Mouse (Mus musculus): ENCODE data around the gene Atp2c2.

Gene Atp2c2

GRCm38 (mm10) chr8:119699549-119700134, at the start of gene Atp2c2:
Gene Atp2c2, plus strand, starts transcription at chr8:119700009.
- in situ Hi-C loops (cut with MseI, MboI), result no loop called here

GRCm38 (mm10) chr8:119651324-119651723, 48.5 kb upstream of the Atp2c2 start:
- in situ Hi-C loops (cut with MseI, MboI), result no loop called here

DNA sequence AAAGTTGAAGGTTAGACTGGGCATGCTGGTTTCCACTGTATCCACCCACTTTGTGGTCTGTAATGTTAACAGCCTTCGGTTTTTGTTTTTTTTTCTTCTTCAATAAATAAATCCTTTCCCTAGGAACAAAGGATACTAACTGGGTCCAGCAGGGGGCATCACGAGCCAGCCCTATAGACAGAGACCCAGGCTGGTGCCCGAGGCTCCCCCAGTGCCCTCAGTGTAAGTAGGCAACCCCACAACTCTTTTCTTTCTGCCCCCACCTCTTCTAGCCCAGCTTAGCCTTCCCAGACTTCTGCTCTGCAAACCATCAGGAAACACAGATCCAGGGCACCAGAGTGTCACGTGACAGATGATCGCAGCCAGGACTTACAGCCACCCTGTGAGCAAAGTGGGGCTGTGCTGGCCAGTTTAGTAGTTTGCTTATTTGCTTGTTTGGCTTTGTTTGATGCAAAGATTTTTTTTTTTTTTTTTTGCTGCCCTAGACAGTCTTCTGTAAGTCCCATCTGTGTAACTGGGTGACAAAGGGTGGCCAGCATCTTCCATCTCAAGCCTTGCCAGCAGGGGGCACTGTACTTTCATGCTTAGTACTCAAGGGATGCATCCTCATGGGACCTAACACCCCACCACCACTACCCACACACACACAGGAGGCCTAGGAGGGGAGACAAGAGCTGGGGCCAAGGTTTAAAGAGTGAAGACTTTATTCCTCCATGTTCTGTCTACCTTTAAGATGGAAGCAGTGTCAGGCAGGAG, 42.9 kb upstream of the Atp2c2 start:
- in situ Hi-C loops (cut with MseI, MboI), result no loop called here

DNA sequence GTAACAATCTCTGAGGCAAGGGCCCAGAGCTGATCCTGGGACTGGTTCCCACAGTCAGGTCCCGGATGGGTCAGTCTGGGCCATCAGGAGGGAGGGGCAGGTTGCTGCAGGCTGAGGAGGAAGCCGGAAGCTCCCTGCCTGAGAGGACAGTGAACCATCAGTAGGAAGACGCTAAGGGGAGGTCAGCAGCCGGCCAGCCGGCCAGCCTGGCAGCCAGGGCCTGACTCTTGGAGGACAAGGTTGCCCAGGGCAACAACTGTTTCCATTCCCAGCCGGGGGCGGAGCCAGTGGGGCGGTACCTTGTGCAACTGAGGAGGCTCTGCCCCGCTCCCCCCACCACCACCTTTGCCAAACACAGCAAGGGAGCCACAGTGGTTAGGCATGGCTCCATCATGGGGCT, 38.7 kb upstream of the Atp2c2 start:
- in situ Hi-C loops (cut with MseI, MboI), result no loop called here

DNA sequence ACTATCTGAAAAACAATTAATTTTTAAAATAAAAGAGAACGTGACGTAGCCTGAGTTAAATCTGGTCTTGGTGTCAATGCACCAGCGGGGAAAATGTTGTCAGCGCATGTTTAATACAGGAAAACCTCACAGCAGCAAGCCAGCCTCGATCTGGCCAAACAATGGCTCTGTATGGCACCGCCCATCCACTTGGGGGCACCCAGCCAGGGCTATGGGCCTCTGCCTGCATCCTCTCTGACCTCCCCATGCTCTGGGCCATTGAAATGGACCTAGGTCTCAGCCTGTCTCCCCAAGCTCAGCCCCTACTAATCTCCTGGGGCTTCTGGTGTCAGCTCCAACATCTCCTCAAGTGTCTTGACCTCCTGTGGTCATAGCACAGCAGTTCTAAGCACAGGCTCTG, 37.9 kb upstream of the Atp2c2 start:
- in situ Hi-C loops (cut with MseI, MboI), result no loop called here

- in situ Hi-C loops (cut with MseI, MboI), result no loop called here
These were observed 36.4 kb upstream of the Atp2c2 start for GRCm38 (mm10) chr8:119663440-119663839.

DNA sequence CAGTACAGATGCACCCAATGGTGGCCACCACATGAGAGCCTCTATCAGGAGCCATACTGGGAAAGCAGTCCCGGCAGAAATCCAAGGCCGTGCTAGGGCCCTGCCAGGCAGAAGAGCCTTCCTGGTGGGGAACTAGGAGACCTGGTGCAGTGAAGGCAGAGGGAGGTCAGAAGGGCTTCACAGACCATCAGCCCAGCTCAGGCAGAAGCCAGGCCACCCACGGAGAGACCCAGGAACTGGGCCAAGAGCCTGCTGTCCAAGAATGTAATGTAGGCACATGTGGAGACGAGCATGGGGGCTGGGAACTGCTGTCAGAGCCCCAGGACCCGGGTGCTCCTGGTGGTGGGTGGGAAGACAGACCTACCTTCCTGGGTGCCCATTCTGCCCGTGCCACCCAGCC, 34.5 kb upstream of the Atp2c2 start:
- in situ Hi-C loops (cut with MseI, MboI), result no loop called here

GRCm38 (mm10) chr8:119666219-119666951, 33.4 kb upstream of the Atp2c2 start, which contains the start of gene Wfdc1:
Gene Wfdc1, plus strand, starts transcription at chr8:119666365.
- in situ Hi-C loops (cut with MseI, MboI), result no loop called here

DNA sequence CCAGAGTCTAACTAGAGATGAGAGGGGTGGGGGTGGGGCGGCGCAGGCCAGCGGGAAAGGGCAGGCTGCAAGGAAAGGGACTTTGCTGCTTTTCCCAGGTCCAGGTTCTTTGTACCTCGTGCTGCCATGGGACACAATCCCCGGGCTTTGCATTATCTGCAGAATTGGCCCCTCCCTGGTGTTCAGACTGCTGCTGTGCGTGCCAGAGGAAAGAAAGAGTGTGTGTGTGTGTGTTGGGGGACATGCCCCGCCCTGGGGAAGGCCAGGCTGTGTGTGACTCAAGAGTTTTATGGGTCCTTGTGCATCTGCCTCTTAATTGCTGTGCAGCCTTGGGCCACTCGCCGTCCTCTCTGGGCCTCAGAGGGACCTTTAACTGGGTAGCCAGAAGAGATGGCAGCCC, 31.4 kb upstream of the Atp2c2 start:
- in situ Hi-C loops (cut with MseI, MboI), result no loop called here

- in situ Hi-C loops (cut with MseI, MboI), result no loop called here
These were observed 30.5 kb upstream of the Atp2c2 start for GRCm38 (mm10) chr8:119669284-119669683.

- in situ Hi-C loops (cut with MseI, MboI), result no loop called here
These were observed 29.3 kb upstream of the Atp2c2 start for GRCm38 (mm10) chr8:119670419-119671091.

- in situ Hi-C loops (cut with MseI, MboI), result no loop called here
These were observed 25.7 kb upstream of the Atp2c2 start for GRCm38 (mm10) chr8:119673976-119674555.

DNA sequence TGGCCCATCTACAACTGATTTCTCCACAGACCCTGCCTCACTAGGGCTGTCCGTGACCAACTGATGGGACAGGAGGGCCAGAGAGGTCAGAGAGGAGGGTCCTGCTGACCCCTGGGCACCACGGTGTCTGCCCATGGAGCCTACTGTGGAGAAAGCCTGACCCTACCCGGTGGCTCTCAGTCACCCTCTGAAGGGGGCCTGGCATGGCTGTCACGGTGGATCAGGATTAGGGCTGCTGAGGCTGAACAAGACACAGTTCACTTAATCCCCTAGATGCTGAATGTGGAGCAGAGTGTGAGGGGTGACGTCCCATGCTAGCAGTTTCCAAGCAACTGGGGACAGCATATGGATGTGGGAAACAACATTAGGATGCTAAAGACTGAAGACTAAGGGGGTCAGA, 24.4 kb upstream of the Atp2c2 start:
- in situ Hi-C loops (cut with MseI, MboI), result no loop called here

DNA sequence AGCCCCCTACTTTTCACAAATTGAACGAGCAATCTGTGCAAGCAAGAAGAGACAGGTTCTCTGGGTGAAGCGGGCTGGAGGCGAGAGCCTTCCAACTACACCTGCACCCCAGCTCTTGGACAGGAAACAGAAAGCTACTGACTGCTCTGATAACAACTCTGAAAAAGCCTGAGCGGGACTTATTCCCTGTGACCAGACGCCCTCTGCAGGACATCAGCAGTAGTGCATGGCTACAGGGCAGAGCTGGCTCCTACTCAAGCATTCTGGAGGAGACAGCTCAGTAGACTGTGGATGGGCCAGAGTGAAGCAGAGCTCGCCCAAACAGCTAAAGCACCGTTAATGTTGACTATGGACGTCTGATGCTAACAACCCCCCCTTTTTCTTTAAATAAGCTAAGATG, 23.4 kb upstream of the Atp2c2 start:
- in situ Hi-C loops (cut with MseI, MboI), result no loop called here

DNA sequence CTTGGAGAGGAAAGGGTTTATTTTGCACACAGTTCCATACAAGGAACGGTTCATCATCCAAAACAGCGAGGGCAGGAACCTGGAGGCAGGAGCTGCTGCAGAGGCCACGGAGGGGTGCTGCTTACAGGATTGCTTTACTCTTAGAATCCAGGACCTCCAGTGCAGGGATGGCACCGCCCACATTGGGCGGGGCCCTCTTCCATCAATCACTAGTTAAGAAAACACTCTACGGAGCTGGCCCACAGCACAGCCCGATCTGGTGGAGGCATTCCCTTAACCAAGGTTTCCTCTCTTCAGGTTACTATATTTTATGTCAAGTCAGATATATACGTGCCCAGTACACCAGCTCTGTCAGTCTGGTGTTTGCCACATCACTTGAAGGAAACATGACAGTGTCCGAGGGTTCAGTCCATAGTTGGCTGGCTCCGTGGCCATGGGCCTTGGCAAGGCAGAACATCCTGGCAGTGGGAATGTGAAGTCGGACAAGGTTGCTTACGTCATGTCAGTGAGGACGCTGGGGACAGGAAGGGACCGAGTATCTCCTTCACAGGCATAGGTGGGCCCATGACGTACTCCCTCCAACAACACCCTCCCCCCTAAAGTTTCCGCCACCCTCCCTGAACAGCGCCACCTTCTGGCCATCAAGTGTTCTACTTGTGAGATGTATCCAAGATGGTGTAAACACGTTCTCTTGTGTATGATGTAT, 21.5 kb upstream of the Atp2c2 start:
- in situ Hi-C loops (cut with MseI, MboI), result no loop called here

GRCm38 (mm10) chr8:119679184-119679583, 20.6 kb upstream of the Atp2c2 start:
- in situ Hi-C loops (cut with MseI, MboI), result no loop called here

DNA sequence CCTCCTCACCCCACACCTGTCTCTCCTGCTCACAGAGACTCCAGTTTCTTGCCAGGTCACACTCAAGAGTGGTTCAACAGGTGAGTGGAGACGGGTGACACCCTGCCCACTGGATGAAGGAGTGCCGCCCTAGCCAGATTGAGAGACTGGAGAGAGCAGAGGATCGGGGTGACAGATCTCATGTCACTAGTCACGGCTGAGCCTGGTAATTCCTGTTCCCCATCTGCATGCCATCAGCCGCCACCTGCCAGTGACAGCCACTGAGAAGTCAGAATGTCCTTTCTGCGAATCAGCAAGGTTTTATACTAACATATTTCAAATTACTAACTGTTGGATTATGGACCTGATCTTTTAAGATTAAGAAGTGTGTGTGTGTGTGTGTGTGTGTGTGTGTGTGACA, 9.2 kb upstream of the Atp2c2 start:
- in situ Hi-C loops (cut with MseI, MboI), result no loop called here

- in situ Hi-C loops (cut with MseI, MboI), result no loop called here
These were observed 7.8 kb upstream of the Atp2c2 start for GRCm38 (mm10) chr8:119691989-119692388.

- in situ Hi-C loops (cut with MseI, MboI), result no loop called here
These were observed 5.1 kb upstream of the Atp2c2 start for GRCm38 (mm10) chr8:119694696-119695095.

- in situ Hi-C loops (cut with MseI, MboI), result no loop called here
These were observed 2.6 kb upstream of the Atp2c2 start for GRCm38 (mm10) chr8:119697163-119697562.

DNA sequence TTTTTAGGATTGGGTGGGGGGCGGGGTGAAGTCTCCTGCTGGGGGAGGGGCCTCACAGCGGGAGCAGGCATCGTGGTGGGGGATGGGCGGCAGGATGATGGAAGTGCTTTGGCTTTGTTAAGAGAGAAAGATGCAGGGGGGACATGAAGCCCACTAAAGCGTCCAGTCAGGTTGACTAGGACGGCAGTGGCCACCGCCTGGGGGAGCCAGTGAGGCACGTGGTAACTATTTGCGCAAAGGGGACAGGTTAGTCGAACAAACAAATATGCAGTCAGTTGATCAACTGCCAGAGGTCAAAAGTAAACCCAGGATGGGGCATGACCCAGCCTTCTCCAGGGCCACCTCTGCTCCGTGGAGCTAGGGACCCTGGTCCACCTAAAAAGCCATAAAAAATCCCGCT, 849 bp upstream of the Atp2c2 start:
- in situ Hi-C loops (cut with MseI, MboI), result no loop called here
